Mouse (Mus musculus) olfactory bulb, adult 2 months (tissue): Measurements from ENCODE around the gene Il25.

Source experiments
- CTCF ChIP-seq: fragments of 200-500 bp; IDR thresholded peaks from 2 replicates; pipeline ENCODE4 v1.5.1; 2012; ENCODE audit warnings: low read depth, mild to moderate bottlenecking, low read length, moderate library complexity; ENCODE audit not compliant: insufficient read depth
- POLR2A ChIP-seq: fragments of 200-500 bp; IDR thresholded peaks from 2 replicates; pipeline ENCODE4 v1.6.1; 2012; ENCODE audit warnings: mild to moderate bottlenecking, low read depth, low read length, moderate library complexity; ENCODE audit not compliant: insufficient read depth

- TF ChIP-seq CTCF, result no peak
- no peak for TF ChIP-seq POLR2A
Measured at GRCm38 (mm10) chr14:54943971-54944370, 11.5 kb downstream of the Il25 start.
